Mouse (Mus musculus): Measurements from ENCODE around the gene Nol6.

The Nol6 gene

DNA sequence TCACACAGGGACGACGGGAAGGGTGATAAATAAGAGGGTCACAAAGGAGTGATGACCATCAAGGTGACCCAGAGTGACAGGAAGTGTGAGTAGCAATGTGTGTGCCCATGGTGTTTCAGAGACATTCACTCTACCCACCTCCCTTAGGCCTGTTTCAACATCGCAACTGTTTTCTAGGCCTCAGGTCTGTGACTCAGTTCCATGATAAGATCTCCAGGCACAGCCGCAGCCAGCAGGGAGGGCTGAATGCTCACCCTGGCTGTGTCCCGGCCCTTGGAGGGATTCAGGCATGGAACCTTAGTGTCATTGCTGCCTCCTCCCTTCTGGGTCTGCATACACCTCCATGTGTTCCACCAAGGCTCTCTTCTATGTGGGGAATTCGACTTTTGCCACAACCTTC is 45.5 kb downstream of the Nol6 start:
- no peak for DNase-seq

DNA sequence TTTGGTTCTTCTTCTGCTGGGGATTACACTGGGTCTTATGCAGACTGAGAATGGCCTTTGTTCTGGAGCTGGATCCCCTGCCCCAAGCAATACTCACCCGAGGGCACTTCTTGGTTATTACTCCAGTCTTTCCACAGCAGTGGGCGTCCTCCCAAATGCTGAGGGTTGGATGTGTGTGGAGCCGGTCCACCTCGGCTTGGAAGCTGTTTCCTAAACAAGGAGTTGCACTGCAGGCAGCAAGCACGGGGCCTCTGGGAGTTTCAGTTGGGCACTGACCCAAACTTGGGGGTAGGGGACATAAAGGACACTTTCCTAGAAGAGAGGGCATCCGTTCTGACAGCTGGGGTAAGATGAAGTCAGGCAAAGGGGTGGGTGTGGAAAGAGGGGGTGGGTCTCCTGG is 49.8 kb downstream of the Nol6 start:
- DNase-seq = no peak

DNA sequence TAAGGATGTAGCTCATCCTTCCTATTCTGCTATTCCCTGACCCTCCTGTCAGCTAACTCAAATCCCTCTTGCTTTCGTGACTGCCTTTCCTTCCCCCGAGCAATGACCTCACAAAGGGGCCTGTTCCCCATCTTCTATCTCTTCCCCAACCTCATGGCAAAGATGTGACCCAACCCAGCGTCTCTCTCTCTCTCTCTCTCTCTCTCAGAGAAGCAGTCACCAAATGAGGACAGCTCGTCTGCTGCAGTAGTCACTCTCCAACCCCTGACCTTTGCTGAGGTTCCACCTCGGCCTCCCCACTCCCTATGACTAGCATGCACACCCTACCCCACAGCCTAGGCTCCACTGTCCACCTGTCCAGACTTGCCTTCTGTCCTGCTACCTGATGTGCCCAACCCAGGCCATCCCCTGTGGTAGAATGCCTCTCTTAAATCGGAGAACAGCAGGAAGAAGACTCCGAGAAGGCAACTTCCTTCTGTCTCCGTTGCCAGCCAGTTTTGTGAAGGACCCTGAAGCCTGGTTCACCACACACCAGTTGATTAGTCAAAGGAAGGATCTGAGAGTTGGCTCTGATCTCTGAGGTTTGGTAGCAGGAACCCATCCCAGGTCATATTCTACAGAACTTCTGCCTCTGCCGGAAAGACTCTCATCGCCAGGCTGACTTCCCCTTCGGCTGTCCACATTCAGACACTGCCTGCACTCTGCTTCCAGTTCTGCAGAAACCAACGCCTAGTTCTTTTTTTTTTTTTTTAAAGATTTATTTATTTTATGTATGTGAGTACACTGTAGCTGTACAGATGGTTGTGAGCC is 51.0 kb downstream of the Nol6 start:
- DNase-seq = no peak

DNA sequence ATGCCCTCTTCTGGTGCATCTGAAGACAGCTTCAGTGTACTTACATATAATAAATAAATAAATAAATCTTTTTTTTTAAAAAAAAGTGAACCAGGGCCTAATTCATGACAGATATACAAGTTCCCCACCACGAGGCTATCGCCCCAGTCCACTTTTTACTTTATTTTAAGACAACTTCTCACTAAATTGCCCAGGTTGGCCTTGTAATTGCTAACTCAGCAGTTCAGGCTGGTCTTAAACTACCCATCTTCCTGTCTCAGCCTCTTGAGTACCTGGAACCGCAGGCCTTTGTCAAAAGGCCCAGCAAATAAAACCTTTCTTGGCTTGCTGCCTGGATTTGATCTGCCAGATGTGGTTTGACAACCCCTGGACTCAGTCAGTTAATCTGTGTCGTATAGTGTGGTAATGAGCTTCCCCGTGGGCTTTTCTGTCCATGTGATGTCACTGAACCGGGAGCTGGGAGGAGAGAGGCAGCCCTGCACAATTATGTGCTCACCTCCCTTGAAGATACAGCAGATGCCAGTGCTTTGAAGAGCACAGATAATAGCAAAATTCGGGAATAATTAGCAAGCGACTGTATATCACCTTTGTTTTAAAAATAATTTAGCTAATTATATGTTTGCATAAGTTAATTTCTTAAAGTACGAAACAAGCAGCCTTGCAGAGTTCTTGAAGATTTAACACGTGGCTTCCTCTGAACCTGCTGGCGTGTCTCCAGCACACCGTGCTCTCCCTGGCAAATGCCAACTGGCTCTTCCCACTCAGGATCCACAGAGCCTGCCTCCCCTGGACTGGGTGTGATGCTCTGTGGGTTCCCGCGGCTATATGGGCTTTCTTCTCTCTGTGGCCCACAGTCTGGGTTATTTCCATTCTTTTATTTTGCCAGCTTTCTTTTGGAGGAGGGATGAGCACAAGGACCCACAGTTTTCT is 52.5 kb downstream of the Nol6 start:
- DNase-seq = no peak

DNA sequence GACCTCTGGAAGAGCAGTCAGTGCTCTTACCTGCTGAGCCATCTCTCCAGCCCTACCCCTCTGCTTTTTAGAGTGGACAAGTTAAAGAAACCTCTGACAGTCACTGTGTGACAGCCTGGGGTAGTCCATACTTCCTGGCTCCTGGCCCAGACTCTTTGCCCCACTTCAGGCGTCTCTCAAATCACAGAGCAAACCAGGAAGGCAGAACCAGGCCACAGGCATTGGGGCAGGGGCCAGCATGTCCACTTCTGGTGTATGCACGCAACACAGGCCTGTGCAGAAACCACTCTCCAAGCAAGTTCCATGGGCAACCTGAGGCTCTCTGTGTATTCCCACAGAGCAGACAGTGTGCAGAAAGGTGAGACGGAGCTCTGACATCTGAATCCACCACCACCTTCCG is 59.1 kb downstream of the Nol6 start:
- DNase-seq = no peak

All from lung, postnatal 14 days (tissue).